Mouse (Mus musculus) neural tube, embryonic 12.5 days (tissue): ENCODE data around the gene Themis3. TPM values are rescaled to one million over a fixed set of nuclear protein-coding genes. Genes with fewer than 3 reads are reported as not detected.
A peak's percentile ranks its signal among the peaks of the same experiment; 100 is the strongest.

Experiments used
- ATAC-seq: fragments of 200-750 bp; cut with Nextera tagmentation; 2 replicates; pipeline ENCODE4 v1.8.0; 2017; ENCODE audit warnings: low read depth, mild to moderate bottlenecking, moderate TSS enrichment, moderate library complexity; ENCODE audit not compliant: low FRiP score
- H3K27ac ChIP-seq: fragments of 300-500 bp; sonication (generic); 2 replicates; pipeline ENCODE4 v1.5.1; 2016
- H3K27me3 ChIP-seq: fragments of 300-500 bp; sonication (generic); replicated peaks from 2 replicates; pipeline ENCODE4 v1.6.1; 2016; ENCODE audit warnings: mild to moderate bottlenecking
- H3K36me3 ChIP-seq: fragments of 300-500 bp; sonication (generic); 2 replicates; pipeline ENCODE4 v1.6.1; 2016; ENCODE audit warnings: mild to moderate bottlenecking
- H3K4me1 ChIP-seq: fragments of 300-500 bp; sonication (generic); 2 replicates; pipeline ENCODE4 v1.6.1; 2016
- H3K4me2 ChIP-seq: fragments of 300-500 bp; sonication (generic); replicated peaks from 2 replicates; pipeline ENCODE4 v1.6.1; 2016; ENCODE audit warnings: mild to moderate bottlenecking
- H3K4me3 ChIP-seq: fragments of 300-500 bp; sonication (generic); 2 replicates; pipeline ENCODE4 v1.5.1; 2016
- H3K9ac ChIP-seq: fragments of 300-500 bp; sonication (generic); 2 replicates; pipeline ENCODE4 v1.6.1; 2016; ENCODE audit warnings: mild to moderate bottlenecking
- H3K9me3 ChIP-seq: fragments of 300-500 bp; sonication (generic); 2 replicates; pipeline ENCODE4 v1.6.1; 2016; ENCODE audit warnings: mild to moderate bottlenecking
- WGBS: fragments of 180-500 bp; shearing (Covaris S2); methylation state at CpG from one replicate; pipeline ENCODE4 v1.1.7; 2016; 5-methylcytosine and 5-hydroxymethylcytosine counted together
- polyA plus RNA-seq: library from polyadenylated mRNA; unstranded; fragments of >200 nt; fragmentation: Nextera tagmentation; extraction: Ambion mirVana; gene quantifications from 2 replicates; pipeline ENCODE4 v1.2.1, GENCODE M21; 2016

Gene Themis3
- polyA plus RNA-seq, 1 experiment from 2014 or later: not detected

- Histone ChIP-seq H3K4me2 (no peak overlapping the region), H3K9ac (no peak overlapping the region), H3K4me3 (no peak overlapping the region), H3K36me3 (no peaks in the 10 kb centered on the region), H3K9me3 (no peaks in the 10 kb centered on the region), H3K27ac (no peak overlapping the region), H3K4me1 (no peaks in the 10 kb centered on the region), H3K27me3 (no peaks in the 10 kb centered on the region)
- 89% methylated on average over 13 of the region's 13 CpGs for WGBS
- no peak for ATAC-seq
These were observed 8.3 kb downstream of the Themis3 start for GRCm38 (mm10) chr17:66586078-66586477.

DNA sequence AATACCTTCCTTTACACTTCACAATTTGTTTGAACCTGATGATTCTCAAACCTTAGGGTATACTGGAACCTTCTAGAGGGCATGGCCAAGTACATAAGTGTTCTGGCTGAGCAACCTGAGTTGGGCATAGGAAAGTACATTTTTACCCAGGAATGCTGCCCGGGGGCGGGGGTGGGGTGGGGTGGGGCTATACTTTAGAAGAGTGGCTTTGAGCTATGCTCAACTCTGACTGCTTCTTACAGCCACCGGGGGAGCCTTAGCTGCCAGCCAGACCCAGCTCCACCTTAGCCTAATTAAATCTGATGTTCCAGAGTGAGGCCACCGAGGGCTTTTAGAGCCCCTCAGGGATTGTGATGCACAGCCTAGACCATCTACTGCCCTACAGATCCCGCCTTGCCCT, 13.4 kb downstream of the Themis3 start:
- 70% methylated on average over 5 of the region's 5 CpGs for WGBS
- Histone ChIP-seq H3K27me3 (no peaks in the 10 kb centered on the region), H3K27ac (no peak overlapping the region), H3K4me3 (no peak overlapping the region), H3K36me3 (no peaks in the 10 kb centered on the region), H3K4me1 (no peaks in the 10 kb centered on the region), H3K4me2 (no peak overlapping the region), H3K9ac (no peak overlapping the region), H3K9me3 (no peaks in the 10 kb centered on the region)
- no peak for ATAC-seq

DNA sequence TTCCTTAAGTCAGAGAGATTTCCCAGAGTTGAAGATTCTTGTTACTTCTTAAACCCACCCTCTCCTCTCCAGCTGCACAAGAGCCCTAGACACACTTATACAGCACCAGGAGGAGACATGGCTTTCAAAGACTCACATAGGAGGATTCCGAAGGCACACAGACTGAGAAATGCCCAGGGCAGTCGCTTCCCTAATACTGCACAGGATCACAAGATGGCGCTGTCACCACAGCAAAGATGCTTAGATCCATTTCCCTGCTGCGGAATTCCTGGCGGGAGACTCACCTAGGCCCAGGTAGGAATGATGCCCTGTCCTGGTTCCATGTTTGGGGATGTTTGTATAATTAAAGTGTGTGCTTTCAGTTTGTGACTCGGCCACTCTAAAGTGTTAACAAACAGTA, 16.4 kb downstream of the Themis3 start:
- Histone ChIP-seq H3K36me3 (no peaks in the 10 kb centered on the region), H3K4me1 (no peaks in the 10 kb centered on the region), H3K27ac (no peak overlapping the region), H3K4me3 (no peak overlapping the region), H3K4me2 (no peak overlapping the region), H3K9ac (no peak overlapping the region), H3K27me3 (no peaks in the 10 kb centered on the region), H3K9me3 (no peaks in the 10 kb centered on the region)
- peak; percentile 21; the same call in 1 of the 2 replicates for ATAC-seq
- 23% methylated on average over 6 of the region's 6 CpGs for WGBS

DNA sequence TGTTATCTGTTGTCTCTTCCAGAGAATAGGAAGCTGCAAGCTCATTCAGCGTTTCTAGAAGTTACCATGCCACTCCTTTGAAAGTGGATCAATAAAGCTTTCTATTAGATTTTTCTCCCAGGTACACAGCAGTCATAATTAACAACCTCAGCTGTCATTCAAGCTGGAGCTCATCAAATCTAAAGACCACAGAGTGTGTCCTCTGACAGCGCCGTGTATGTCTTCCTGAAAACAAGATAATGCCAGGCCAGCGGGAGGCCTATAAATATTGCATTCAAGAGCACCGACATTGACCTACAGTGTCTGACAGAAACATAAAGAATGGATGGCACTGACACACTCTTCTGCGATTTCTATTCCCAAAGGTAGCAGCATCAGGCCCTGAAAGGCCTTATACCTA, 16.9 kb downstream of the Themis3 start:
- Histone ChIP-seq H3K9ac (no peak overlapping the region), H3K4me1 (no peaks in the 10 kb centered on the region), H3K27me3 (no peaks in the 10 kb centered on the region), H3K4me3 (no peak overlapping the region), H3K9me3 (no peaks in the 10 kb centered on the region), H3K27ac (no peak overlapping the region), H3K4me2 (no peak overlapping the region), H3K36me3 (no peaks in the 10 kb centered on the region)
- 62% methylated on average over 6 of the region's 6 CpGs for WGBS
- ATAC-seq: no peak

DNA sequence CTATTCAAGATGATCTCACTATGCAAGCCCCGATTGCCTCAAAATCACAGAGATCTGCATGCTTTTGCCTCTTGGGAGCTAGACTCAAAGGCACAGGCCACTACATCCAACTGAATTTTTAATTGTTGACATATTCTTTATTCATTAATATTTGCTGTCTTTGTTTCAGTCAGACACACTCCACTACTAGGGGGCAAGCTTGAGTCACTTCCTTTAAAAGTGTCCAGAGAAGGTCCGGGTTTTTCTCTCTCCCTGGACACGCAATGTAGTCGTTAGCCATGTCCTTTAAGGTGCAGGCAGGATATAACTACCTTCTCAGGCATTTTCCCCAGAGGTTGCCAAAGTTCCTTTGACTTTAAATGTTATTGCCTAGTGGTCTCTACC, 21.8 kb downstream of the Themis3 start:
- Histone ChIP-seq H3K4me1 (no peaks in the 10 kb centered on the region), H3K9me3 (no peaks in the 10 kb centered on the region), H3K27me3 (no peaks in the 10 kb centered on the region), H3K4me2 (no peak overlapping the region), H3K27ac (no peak overlapping the region), H3K9ac (no peak overlapping the region), H3K4me3 (no peak overlapping the region), H3K36me3 (no peaks in the 10 kb centered on the region)
- no peak for ATAC-seq
- 86% methylated on average over 4 of the region's 4 CpGs for WGBS

DNA sequence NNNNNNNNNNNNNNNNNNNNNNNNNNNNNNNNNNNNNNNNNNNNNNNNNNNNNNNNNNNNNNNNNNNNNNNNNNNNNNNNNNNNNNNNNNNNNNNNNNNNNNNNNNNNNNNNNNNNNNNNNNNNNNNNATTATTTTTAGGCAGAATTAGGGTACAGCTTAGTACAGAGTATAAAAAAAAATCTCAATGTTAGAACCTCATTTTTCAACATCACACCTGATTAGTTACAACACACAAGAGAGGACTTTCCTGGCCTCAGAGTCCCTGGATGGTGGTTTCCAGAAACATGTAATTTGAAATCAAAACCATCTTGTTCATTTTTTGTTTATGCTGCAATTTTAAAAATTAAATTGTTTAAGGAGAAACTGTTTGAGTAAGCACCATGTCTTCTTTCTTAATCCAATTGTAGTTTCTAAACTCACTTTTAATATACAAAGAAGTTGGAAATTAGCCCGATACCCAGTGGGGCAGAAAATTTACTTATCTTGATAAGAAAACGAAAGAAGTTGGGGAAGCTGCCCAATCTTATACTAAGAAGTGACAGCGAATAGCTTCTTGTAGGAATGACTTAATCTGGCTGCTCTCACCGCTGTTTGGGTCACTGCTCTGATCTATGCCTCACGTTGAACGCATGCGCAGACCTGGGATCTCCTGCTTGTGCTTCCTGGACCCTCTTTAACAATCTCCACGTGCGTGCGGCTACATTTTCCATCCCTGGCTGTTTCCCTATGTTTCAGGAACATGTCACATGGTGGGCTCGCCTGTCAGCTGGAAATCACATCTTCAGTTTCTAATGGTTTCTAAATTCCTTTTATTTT, 22.4 kb downstream of the Themis3 start:
- Histone ChIP-seq H3K4me1 (no peaks in the 10 kb centered on the region), H3K4me3 (no peak overlapping the region), H3K36me3 (no peaks in the 10 kb centered on the region), H3K9me3 (no peaks in the 10 kb centered on the region), H3K4me2 (no peak overlapping the region), H3K9ac (no peak overlapping the region), H3K27me3 (no peaks in the 10 kb centered on the region), H3K27ac (no peak overlapping the region)
- no peak for ATAC-seq
- 84% methylated on average over 11 of the region's 11 CpGs for WGBS

DNA sequence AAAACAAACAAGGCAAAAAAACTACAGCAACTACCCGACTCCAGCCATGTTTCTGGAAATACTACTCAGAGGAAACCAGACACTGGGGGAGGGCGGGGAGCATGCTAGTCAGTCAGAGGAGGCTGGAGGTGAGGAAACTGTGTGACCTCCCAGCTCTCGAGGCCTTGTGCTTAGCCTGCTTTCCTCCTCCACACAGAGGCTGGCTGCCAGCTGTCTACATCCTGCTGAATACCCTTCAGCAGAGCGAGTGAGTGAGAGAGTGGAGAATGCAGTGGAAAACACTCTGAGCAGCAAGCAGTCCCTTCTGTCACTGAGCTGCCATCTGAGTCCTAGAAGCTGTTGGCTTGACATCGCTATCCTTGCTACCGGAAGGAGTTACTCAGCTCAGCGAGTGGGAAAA, 30.2 kb downstream of the Themis3 start:
- no peaks in the 10 kb centered on the region for H3K36me3 ChIP-seq
- no peak overlapping the region for H3K27ac ChIP-seq
- WGBS: 78% methylated on average over 7 of the region's 7 CpGs
- H3K4me1 ChIP-seq: no peaks in the 10 kb centered on the region
- no peak overlapping the region for H3K4me2 ChIP-seq
- H3K9me3 ChIP-seq: no peaks in the 10 kb centered on the region
- ATAC-seq: no peak
- H3K27me3 ChIP-seq: no peaks in the 10 kb centered on the region
- no peak overlapping the region for H3K9ac ChIP-seq
- H3K4me3 ChIP-seq: no peak overlapping the region

- Histone ChIP-seq H3K4me2 (no peak overlapping the region), H3K4me3 (no peak overlapping the region), H3K27ac (no peak overlapping the region), H3K27me3 (no peaks in the 10 kb centered on the region), H3K4me1 (no peaks in the 10 kb centered on the region), H3K9ac (no peak overlapping the region), H3K9me3 (no peaks in the 10 kb centered on the region), H3K36me3 (no peaks in the 10 kb centered on the region)
- ATAC-seq: no peak
- 82% methylated on average over 1 of the region's 1 CpGs for WGBS
These were observed 30.9 kb downstream of the Themis3 start for GRCm38 (mm10) chr17:66563551-66563950.

GRCm38 (mm10) chr17:66561380-66561779, 33.0 kb downstream of the Themis3 start:
- no peak overlapping the region for H3K4me2 ChIP-seq
- no peaks in the 10 kb centered on the region for H3K36me3 ChIP-seq
- 81% methylated on average over 2 of the region's 2 CpGs for WGBS
- no peaks in the 10 kb centered on the region for H3K4me1 ChIP-seq
- ATAC-seq: no peak
- no peak overlapping the region for H3K27ac ChIP-seq
- H3K9me3 ChIP-seq: no peaks in the 10 kb centered on the region
- no peaks in the 10 kb centered on the region for H3K27me3 ChIP-seq
- no peak overlapping the region for H3K4me3 ChIP-seq
- no peak overlapping the region for H3K9ac ChIP-seq

DNA sequence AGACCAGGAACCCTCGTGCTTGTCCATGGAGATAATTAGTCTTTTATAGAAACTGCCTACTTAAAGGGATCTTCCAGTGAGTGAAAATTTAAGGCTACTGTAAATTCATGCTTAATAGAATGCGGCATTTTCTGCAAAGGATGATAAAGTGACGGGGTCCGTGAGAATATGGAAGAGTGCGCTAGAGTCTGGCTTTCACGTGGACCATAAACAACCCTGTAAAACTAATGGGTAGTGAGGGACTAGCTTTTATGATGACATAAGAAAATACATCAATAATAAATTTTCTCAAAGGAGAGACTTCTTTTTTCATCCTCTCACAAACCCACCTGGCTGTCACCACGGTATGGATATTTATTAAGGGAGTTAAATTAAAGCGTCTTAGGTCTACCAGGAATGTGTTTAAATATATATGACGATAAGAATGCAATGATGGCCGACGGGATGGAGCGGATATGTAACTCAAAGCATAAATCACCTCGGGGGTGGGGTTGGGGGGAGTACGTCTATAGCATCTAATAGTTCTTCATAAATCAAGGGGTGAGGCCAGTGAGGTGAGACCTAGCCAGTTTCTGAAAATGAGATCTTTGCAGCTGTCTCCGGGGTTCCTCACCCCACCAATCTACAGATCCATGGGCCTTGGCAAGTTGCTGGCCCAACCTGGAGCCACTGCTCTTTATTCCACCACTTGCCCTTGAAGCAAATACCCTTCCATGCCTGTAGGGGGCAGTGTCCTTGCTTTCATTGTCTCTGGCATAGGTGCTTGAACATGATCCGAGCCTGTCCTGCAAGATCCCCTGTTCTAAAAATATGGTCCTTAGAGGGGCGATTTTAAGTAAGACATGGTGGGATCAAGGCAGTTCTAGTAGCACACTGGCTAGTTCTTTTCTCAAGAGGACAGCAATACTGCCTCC, 35.8 kb downstream of the Themis3 start:
- WGBS: 73% methylated on average over 17 of the region's 17 CpGs
- Histone ChIP-seq H3K36me3 (no peaks in the 10 kb centered on the region), H3K9ac (no peak overlapping the region), H3K27me3 (no peaks in the 10 kb centered on the region), H3K4me2 (no peak overlapping the region), H3K9me3 (no peaks in the 10 kb centered on the region), H3K27ac (no peak overlapping the region), H3K4me1 (no peaks in the 10 kb centered on the region), H3K4me3 (no peak overlapping the region)
- peak; percentile 71 for ATAC-seq

- Histone ChIP-seq H3K9me3 (peaks cover 5% of the 10 kb centered on the region; the same call in 1 of the 2 replicates), H3K36me3 (no peaks in the 10 kb centered on the region), H3K4me1 (no peaks in the 10 kb centered on the region), H3K4me2 (no peak overlapping the region), H3K4me3 (no peak overlapping the region), H3K27me3 (no peaks in the 10 kb centered on the region), H3K27ac (no peak overlapping the region), H3K9ac (no peak overlapping the region)
- no peak for ATAC-seq
- 79% methylated on average over 4 of the region's 4 CpGs for WGBS
These were observed 41.7 kb downstream of the Themis3 start for GRCm38 (mm10) chr17:66552690-66553089.

DNA sequence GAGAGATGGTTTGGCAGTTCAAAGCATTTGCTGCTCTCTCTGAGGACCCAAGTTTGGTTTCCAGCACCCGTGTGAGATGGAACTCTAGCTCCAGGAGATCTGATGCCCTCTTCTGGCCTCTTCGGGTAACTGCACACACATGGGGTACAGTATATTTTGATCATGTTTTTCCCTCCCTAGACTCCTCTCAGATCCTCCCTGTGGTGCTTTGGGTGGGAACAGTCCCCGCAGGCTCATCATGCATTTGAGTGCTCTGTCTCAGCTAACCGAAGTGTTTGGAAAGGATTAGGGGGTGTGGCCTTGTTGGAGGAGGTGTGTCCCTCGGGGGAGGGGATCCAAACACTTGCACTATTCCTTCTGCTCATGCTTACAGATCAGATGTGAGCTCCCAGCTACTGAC, 43.9 kb downstream of the Themis3 start:
- 93% methylated on average over 5 of the region's 5 CpGs for WGBS
- ATAC-seq: no peak
- Histone ChIP-seq H3K4me3 (no peak overlapping the region), H3K27ac (no peak overlapping the region), H3K9ac (no peak overlapping the region), H3K9me3 (peaks cover 5% of the 10 kb centered on the region; the same call in 1 of the 2 replicates), H3K4me1 (no peaks in the 10 kb centered on the region), H3K4me2 (no peak overlapping the region), H3K36me3 (no peaks in the 10 kb centered on the region), H3K27me3 (no peaks in the 10 kb centered on the region)
